Mouse (Mus musculus): ENCODE measurements around the gene Rpsa.

GRCm38 (mm10) chr9:120083158-120083894 is 44.2 kb upstream of the Rpsa start:
- TF ChIP-seq CTCF (conservative IDR thresholded peaks at IDR 0.05 in 1 of 2, IDR thresholded peaks at IDR 0.05 in 1 of 2; ENCODE audit: low read depth in 2 of 2, low read length in 2 of 2) (no peak), EP300 (IDR thresholded peaks at IDR 0.05; ENCODE audit: low read length) (no peak), USF2 (conservative IDR thresholded peaks at IDR 0.05; ENCODE audit: low read depth, low read length) (no peak)
